Mouse (Mus musculus) mature B cell (primary cell): ENCODE measurements around the gene Grhl3.

Experiments used
- in situ Hi-C: fragments of 300-500 bp; cut with MboI; formaldehyde crosslinking; loops from 2 replicates; pipeline ENCODE4 v1.14.3; 2019

Grhl3 gene

DNA sequence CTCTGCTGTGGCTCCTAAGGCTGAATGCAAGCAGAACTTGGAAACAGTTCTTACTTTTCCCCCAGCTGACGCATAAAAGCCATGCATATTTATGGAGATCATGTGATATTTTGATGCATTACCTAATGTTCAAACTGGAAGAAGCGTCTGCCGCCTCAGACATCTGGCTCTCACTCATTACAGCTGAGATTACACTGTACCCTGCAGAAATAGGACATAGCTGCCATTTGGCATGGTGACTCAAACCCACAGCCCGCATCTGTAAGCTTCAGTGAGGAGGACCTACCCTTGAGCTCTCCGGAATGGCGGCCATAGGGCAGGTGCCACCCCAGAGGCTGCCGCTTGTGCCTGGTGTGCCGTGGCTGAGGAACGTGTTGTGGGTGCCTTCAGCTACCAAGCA is 42.2 kb downstream of the Grhl3 start:
- in situ Hi-C loops: no loop called here

- in situ Hi-C loops: no loop called here
Observed at GRCm38 (mm10) chr4:135530270-135530669, 43.2 kb downstream of the Grhl3 start.

GRCm38 (mm10) chr4:135526039-135526710 is 47.3 kb downstream of the Grhl3 start:
- in situ Hi-C loops: no loop called here

- in situ Hi-C loops: no loop called here
Observed at GRCm38 (mm10) chr4:135525057-135525456, 48.4 kb downstream of the Grhl3 start.

DNA sequence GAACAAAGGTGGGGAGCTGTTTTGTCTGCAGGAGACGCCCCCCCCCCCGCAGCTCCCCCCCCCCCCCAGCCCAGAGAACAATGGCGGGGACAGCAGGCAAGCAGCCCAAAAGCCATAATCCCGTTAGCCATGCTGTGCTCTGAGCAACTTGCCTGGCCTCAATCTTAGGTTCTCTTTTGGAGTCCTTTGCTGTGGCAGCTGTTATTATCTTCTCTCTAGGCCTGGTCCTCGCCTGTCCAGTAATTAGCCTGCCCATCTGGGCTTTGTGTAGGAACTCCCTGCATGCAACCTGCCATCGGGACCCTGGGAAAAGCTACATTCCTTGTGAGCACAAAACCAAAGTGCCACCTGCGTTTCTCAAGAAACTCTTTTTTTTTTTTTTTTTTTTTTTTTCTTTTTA is 49.5 kb downstream of the Grhl3 start:
- in situ Hi-C loops: loop anchor here (5.0 kb wide), 1 partner anchor 143 kb away; no protein-coding TSS in a partner anchor

- in situ Hi-C loops: loop anchor here (5.0 kb wide), 1 partner anchor 147 kb away; no protein-coding TSS in a partner anchor
Observed at GRCm38 (mm10) chr4:135520421-135520820, 53.0 kb downstream of the Grhl3 start.

- in situ Hi-C loops: no loop called here
Observed at GRCm38 (mm10) chr4:135518135-135518534, 55.3 kb downstream of the Grhl3 start.

- in situ Hi-C loops: no loop called here
Observed at GRCm38 (mm10) chr4:135516351-135517316, 56.8 kb downstream of the Grhl3 start.

GRCm38 (mm10) chr4:135514925-135515324 is 58.5 kb downstream of the Grhl3 start:
- in situ Hi-C loops: no loop called here

DNA sequence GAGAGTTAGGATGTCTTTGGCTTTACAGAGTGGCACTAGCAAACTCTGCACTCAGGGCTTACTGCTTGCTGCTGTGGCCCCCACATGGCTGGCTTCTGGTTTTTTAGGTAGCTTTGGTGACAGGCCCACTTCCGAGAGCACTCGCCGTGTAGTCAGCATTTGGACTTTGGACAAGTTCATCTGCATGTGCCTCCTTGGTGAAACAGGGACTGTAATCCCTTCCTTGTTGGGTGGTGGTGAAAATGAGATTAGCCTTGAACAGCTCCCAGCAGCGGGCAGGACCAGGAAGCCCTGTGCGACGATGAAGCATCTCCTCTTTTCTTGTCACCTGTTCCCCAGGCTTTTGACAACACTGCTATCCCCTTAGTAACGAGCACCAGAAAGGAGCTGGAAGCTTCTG is 59.6 kb downstream of the Grhl3 start:
- in situ Hi-C loops: no loop called here

- in situ Hi-C loops: no loop called here
Observed at GRCm38 (mm10) chr4:135509515-135509914, 63.9 kb downstream of the Grhl3 start.

DNA sequence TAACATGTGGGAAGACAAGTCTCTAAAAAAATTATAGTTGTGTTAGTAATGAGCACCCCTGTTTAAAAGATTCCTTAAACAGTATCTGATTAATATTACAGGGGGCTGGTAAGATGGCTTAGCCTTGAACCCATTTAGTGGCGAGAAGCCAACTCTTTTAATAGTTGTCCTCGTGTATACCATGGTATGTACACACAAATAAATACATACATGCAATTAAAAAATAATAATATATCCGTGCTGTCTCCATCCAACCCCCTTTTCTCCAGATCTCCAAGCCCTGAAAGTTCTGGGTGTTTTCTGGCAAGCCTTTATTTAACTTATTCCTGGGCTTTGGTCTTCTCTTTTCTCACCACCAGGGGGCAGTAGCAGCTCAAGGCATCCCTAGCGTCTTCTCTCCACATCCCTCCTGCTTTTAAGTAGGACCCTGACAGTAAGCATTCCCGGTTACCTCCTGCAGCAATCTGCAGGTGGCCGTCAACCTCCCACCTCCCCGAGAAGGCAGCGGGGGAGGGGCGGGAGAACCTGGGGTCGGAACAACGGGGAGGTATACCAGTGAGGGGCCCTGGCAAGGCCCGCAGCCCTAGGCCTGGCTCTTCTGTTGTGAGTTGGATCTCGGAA is 64.9 kb downstream of the Grhl3 start:
- in situ Hi-C loops: no loop called here

- in situ Hi-C loops: no loop called here
Observed at GRCm38 (mm10) chr4:135507547-135508350, 65.7 kb downstream of the Grhl3 start.

- in situ Hi-C loops: no loop called here
Observed at GRCm38 (mm10) chr4:135505794-135506193, 67.6 kb downstream of the Grhl3 start.

DNA sequence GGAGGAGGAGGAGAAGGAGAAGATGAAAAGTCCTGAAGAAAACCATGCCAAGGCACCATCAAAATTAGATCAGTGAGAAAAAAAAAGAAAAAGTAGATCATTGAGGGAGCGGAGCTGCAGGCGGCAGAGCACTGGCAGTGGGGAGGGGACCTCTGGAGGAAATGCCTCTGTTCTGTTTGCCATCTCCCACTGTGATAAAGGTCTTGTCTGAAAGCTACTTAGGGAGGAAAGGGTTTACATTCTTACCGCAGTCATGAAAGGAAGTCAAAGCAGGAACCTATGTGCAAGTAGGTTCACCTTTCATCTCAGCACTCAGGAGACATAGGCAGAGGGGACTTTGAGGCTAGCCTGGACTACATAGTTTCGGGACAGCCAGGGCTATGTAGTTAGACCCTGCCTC is 71.8 kb downstream of the Grhl3 start:
- in situ Hi-C loops: no loop called here

- in situ Hi-C loops: no loop called here
Observed at GRCm38 (mm10) chr4:135499831-135500230, 73.6 kb downstream of the Grhl3 start.

DNA sequence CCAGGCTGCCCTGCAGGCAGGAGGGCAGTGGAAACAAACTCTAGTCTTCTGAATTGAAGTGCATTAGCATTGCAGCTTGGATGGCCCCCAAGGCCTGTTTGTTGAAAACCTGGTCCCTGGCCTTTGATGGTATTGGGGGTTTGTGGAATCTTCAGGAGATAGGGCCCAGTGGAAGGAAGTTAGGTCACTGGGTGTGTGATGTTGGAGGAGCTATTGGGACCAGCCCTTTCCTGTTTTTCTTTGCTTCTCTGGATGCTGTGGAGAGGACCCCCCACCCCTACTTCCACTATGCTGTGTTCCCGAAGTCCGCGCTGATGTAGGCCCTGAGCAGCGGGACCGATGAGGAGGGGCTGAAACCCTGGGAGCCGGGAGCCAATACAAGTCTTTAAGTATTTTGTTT is 75.3 kb downstream of the Grhl3 start:
- in situ Hi-C loops: no loop called here

DNA sequence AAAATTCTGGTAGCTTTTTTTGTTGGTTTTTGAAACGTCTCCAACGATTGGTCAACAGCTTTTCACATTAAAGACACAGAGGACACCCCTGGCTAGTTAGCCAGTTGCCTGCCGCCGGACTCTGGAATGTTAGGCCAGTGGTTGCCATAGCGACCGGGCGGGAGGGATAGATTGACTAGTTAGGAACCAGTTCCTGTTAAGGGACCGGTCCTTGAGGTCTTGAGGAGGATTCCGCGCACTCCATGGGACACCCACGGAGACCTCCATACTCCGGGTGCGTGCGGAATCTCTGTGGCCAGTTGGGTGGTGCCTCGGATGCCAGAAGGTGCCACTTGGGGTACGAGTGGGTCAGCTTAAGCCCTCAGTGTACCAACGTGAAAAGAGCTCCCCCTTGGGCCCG is 77.6 kb downstream of the Grhl3 start:
- in situ Hi-C loops: no loop called here

GRCm38 (mm10) chr4:135495397-135495791 is 78.0 kb downstream of the Grhl3 start:
- in situ Hi-C loops: no loop called here

DNA sequence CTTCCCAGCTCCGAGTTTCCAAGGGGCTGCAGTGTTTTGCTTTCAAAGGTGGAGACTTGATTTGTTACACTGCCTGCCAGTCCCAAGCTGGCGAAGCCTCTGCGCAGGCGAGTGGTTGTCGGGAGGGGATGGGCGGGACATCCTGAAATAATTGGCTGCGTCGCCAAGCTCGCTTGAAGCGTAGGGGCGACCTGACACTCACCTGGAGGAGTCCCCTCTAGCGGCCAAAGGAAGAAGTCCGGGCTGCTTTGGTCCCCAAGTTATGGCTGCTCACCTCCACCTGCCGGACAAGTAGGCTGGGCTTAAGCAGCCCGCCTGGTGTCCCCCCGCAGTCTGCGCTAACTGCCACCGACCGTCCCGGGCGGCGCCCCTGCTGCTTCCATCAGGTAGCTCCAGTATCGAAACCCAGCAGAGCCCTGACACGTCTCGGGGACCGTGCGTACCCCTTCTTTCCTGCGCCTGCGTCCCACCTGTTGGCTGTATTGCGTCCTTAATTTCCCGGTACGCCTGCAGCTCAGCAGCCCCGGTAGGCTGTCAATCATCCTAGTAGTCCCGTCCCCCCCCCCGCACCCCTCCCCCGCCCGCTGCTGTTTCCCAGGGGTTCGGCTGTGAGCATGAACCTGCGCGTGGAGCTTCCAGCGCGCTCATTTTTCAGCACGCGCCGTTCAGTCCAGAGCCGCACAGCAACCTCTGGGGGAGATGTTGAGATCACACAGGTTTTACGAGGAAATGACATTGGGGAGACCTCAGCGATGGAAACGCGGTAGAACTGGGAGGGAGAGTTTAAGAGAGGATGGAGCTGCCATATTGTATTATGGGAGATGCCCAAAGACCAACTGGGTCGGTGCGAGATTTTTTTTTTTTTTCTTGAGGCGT is 78.7 kb downstream of the Grhl3 start, which contains the start of the genes Stpg1 and Nipal3:
Stpg1 (plus strand) TSS at position 270 of the 876 bp plus-strand sequence.
Nipal3 (minus strand) TSS at position 518 of the 876 bp plus-strand sequence.
- in situ Hi-C loops: no loop called here
